Mouse (Mus musculus) gastrocnemius, postnatal 25 days (tissue): ENCODE results near the gene Bpifb1. TPM values are rescaled to one million over a fixed set of nuclear protein-coding genes. Genes with fewer than 3 reads are reported as not detected.
"Not testable (repeated sequence)": the region's sequence is repeated elsewhere in the genome, so short reads cannot be mapped to it uniquely, and the experiment has no call there.

Experiments used
- DNase-seq: peaks from one replicate; pipeline ENCODE4 v3.0.0; 2022
- long read RNA-seq, 2 experiments: library from polyadenylated mRNA; stranded (forward); transcript quantifications; one replicate each; pipeline ENCODE4 v2.0.0; 2021
- total RNA-seq, 2 experiments: library from RNA; stranded (reverse); gene quantifications; 1 replicate in 1 of 2; 2 replicates in 1 of 2; pipeline ENCODE4 v1.2.3; 2021

Gene Bpifb1
- total RNA-seq = not detected
- long read RNA-seq, experiment 1 = 0 reads
- long read RNA-seq, experiment 2 = 0 reads

GRCm38 (mm10) chr2:154190546-154191258 lies at the start of gene Bpifb1:
Gene Bpifb1 (plus strand): TSS chr2:154190818.
- no peak for DNase-seq

- no peak for DNase-seq
These were observed 48.0 kb upstream of the Bpifb1 start, which contains the start of gene Bpifa1 for GRCm38 (mm10) chr2:154142580-154142979. Gene Bpifa1 (plus strand): TSS chr2:154142880.

GRCm38 (mm10) chr2:154143735-154144134 lies 46.9 kb upstream of the Bpifb1 start:
- no peak for DNase-seq

- no peak for DNase-seq
These were observed 43.1 kb upstream of the Bpifb1 start for GRCm38 (mm10) chr2:154147496-154147895.

- DNase-seq = no peak
These were observed 32.2 kb upstream of the Bpifb1 start for GRCm38 (mm10) chr2:154158433-154158832.

GRCm38 (mm10) chr2:154162307-154162706 lies 28.3 kb upstream of the Bpifb1 start, which contains the start of gene Bpifa5:
Gene Bpifa5 (plus strand): TSS chr2:154162607.
- no peak for DNase-seq

- no peak for DNase-seq
These were observed 27.3 kb upstream of the Bpifb1 start for GRCm38 (mm10) chr2:154163306-154163705.

GRCm38 (mm10) chr2:154169172-154169571 lies 21.4 kb upstream of the Bpifb1 start:
- DNase-seq = no peak

GRCm38 (mm10) chr2:154171621-154172020 lies 19.0 kb upstream of the Bpifb1 start:
- no peak for DNase-seq

GRCm38 (mm10) chr2:154173313-154173712 lies 17.3 kb upstream of the Bpifb1 start:
- no peak for DNase-seq

GRCm38 (mm10) chr2:154181900-154182299 lies 8.7 kb upstream of the Bpifb1 start:
- DNase-seq = not testable (repeated sequence)

- not testable (repeated sequence) for DNase-seq
These were observed 7.6 kb upstream of the Bpifb1 start for GRCm38 (mm10) chr2:154183061-154183460.

GRCm38 (mm10) chr2:154185319-154185718 lies 5.3 kb upstream of the Bpifb1 start:
- peak; percentile 1 for DNase-seq

GRCm38 (mm10) chr2:154185748-154186147 lies 4.9 kb upstream of the Bpifb1 start:
- DNase-seq = peak; percentile 1

- no peak for DNase-seq
These were observed 3.1 kb upstream of the Bpifb1 start for GRCm38 (mm10) chr2:154187468-154187867.

GRCm38 (mm10) chr2:154189877-154190434 lies 662 bp upstream of the Bpifb1 start:
- no peak for DNase-seq

- DNase-seq = no peak
These were observed 1.5 kb downstream of the Bpifb1 start for GRCm38 (mm10) chr2:154192141-154192540.

- DNase-seq = no peak
These were observed 2.5 kb downstream of the Bpifb1 start for GRCm38 (mm10) chr2:154193071-154193470.

GRCm38 (mm10) chr2:154193994-154194504 lies 3.4 kb downstream of the Bpifb1 start:
- no peak for DNase-seq

- DNase-seq = no peak
These were observed 6.4 kb downstream of the Bpifb1 start for GRCm38 (mm10) chr2:154197036-154197435.

GRCm38 (mm10) chr2:154204630-154205029 lies 14.0 kb downstream of the Bpifb1 start:
- DNase-seq = no peak

GRCm38 (mm10) chr2:154206908-154207307 lies 16.3 kb downstream of the Bpifb1 start:
- no peak for DNase-seq

- no peak for DNase-seq
These were observed 18.5 kb downstream of the Bpifb1 start for GRCm38 (mm10) chr2:154209112-154209511.
